8 mouse cellular contexts compared by ENCODE assay signal in genomic region chr11:120550810-120551440, GRCm38 (mm10). TPM values are rescaled to one million over a fixed set of nuclear protein-coding genes. Genes with fewer than 3 reads are reported as not detected.
DNase-seq lines count a peak whose midpoint lies in the region; ATAC-seq and TF ChIP-seq lines count a peak whose summit lies in the region.

Ppp1r27 (minus strand) TSS chr11:120551132.

- peak within 1 kb of the TSS; percentile 57 to 81 (median 75) for H3K4me3 ChIP-seq in CH12.LX (replicated peaks in 1 of 3; ENCODE audit: low read depth in 2 of 3, low read length in 2 of 3, poor library complexity in 1 of 3)
- H3K4me3 ChIP-seq in gastrocnemius, adult 2 months = peak within 1 kb of the TSS; percentile 96
- H3K4me3 ChIP-seq in liver, embryonic 12.5 days = peak within 1 kb of the TSS; percentile 79

- 89% methylated on average over 28 of the region's 28 CpGs for WGBS in liver, embryonic 12.5 days (ENCODE audit: insufficient replicate concordance)

- in situ Hi-C loops in CH12.LX (cut with MboI; ENCODE audit: low pct_ligation_motif_present, low pct_unique_long_range_greater_than_20kb, low sequenced_read_pairs) = no loop called here

- H3K4me2 ChIP-seq in CH12.LX (ENCODE audit: insufficient read depth, low read depth, poor library complexity, severe bottlenecking) = peak within 1 kb of the TSS; percentile 77
- H3K4me2 ChIP-seq in liver, embryonic 12.5 days = peak within 1 kb of the TSS; percentile 91

- TF ChIP-seq EP300 in CH12.LX (IDR thresholded peaks at IDR 0.05; ENCODE audit: low read length) = no peak

- no peaks in the 10 kb centered on the region for H3K9me3 ChIP-seq in CH12.LX (replicated peaks; ENCODE audit: low read length)
- no peaks in the 10 kb centered on the region for H3K9me3 ChIP-seq in liver, embryonic 12.5 days (replicated peaks)

- intact Hi-C loops in heart, postnatal 25 days (cut with DNase I) = no loop called here
- intact Hi-C loops in gastrocnemius, adult 2 months (cut with DNase I) = loop anchor here (1.0 kb wide), 1 partner anchor 21 kb away; no protein-coding TSS in a partner anchor

- H3K27me3 ChIP-seq in CH12.LX (replicated peaks) = no peaks in the 10 kb centered on the region
- H3K27me3 ChIP-seq in liver, embryonic 12.5 days (replicated peaks) = no peaks in the 10 kb centered on the region

- peak; percentile 88 for DNase-seq in heart, adult 11 months
- DNase-seq in heart, postnatal 25 days (ENCODE audit: low spot score) = no peak
- DNase-seq in CH12.LX (ENCODE audit: extremely low read depth) = no peak
- peak; percentile 84 for DNase-seq in gastrocnemius, adult 2 months
- DNase-seq in urinary bladder, postnatal 25 days (ENCODE audit: low spot score) = no peak
- DNase-seq in right cerebral cortex, postnatal 25 days = no peak
- no peak for DNase-seq in right cerebral cortex, postnatal 14 days

- H3K36me3 ChIP-seq in CH12.LX (replicated peaks in 1 of 2; ENCODE audit: control insufficient read depth in 1 of 2, insufficient read depth in 1 of 2, low read length in 1 of 2) = peaks cover 0 to 33% of the 10 kb centered on the region in 2 experiments
- H3K36me3 ChIP-seq in liver, embryonic 12.5 days = no peaks in the 10 kb centered on the region

- ATAC-seq in liver, embryonic 12.5 days = no peak

- dilution Hi-C loops in CH12.LX (cut with MboI; ENCODE audit: extremely low pct_ligation_motif_present, extremely low pct_unique_long_range_greater_than_20kb, low sequenced_read_pairs) = no loop called here

- no peaks in the 10 kb centered on the region for H3K79me2 ChIP-seq in CH12.LX (replicated peaks; ENCODE audit: control insufficient read depth, extremely low read depth, insufficient read depth, poor library complexity, severe bottlenecking)

- peaks cover 16 to 28% of the 10 kb centered on the region in 2 experiments for H3K4me1 ChIP-seq in CH12.LX (ENCODE audit: control insufficient read depth in 1 of 2, insufficient read depth in 2 of 2)
- peaks cover 38% of the 10 kb centered on the region for H3K4me1 ChIP-seq in liver, embryonic 12.5 days

- peak within 1 kb of the TSS; percentile 81 for H3K9ac ChIP-seq in CH12.LX (ENCODE audit: insufficient read depth, low read depth)
- peak within 1 kb of the TSS; percentile 94 for H3K9ac ChIP-seq in liver, embryonic 12.5 days

- TF ChIP-seq CTCF in CH12.LX (conservative IDR thresholded peaks at IDR 0.05 in 1 of 2, IDR thresholded peaks at IDR 0.05 in 1 of 2; ENCODE audit: low read depth in 2 of 2, low read length in 2 of 2) = no peak
- TF ChIP-seq CTCF in gastrocnemius, adult 2 months (IDR thresholded peaks at IDR 0.05) = no peak

- H3K27ac ChIP-seq in CH12.LX (ENCODE audit: insufficient read depth, low read depth) = no peak within 1 kb of the TSS
- H3K27ac ChIP-seq in gastrocnemius, adult 2 months = peak within 1 kb of the TSS; percentile 99
- H3K27ac ChIP-seq in liver, embryonic 12.5 days = peak within 1 kb of the TSS; percentile 94

- no peak for TF ChIP-seq POLR2A in CH12.LX (IDR thresholded peaks at IDR 0.05; ENCODE audit: low read depth, low read length)

- TF ChIP-seq RAD21 in CH12.LX (IDR thresholded peaks at IDR 0.05; ENCODE audit: low read depth, low read length) = no peak

TF ChIP-seq in CH12.LX, 34 proteins besides CTCF, POLR2A, EP300 and RAD21:
- TF ChIP-seq CHD2 (IDR thresholded peaks at IDR 0.05; ENCODE audit: low read length) (no peak), GABPA (IDR thresholded peaks at IDR 0.05; ENCODE audit: insufficient replicate concordance, low read depth, low read length) (no peak), NELFE (IDR thresholded peaks at IDR 0.05; ENCODE audit: low read depth, low read length) (no peak), ELF1 (IDR thresholded peaks at IDR 0.05; ENCODE audit: low read depth, low read length) (no peak), SMC3 (IDR thresholded peaks at IDR 0.05; ENCODE audit: low read depth, low read length) (no peak), MAX (IDR thresholded peaks at IDR 0.05; ENCODE audit: low read length) (no peak), KAT2A (IDR thresholded peaks at IDR 0.05; ENCODE audit: insufficient replicate concordance, low read length) (no peak), SIN3A (IDR thresholded peaks at IDR 0.05; ENCODE audit: low read length) (no peak), BHLHE40 (IDR thresholded peaks at IDR 0.05; ENCODE audit: low read depth, low read length) (no peak), UBTF (IDR thresholded peaks at IDR 0.05; ENCODE audit: low read depth, low read length) (no peak), HCFC1 (IDR thresholded peaks at IDR 0.05; ENCODE audit: low read depth, low read length) (no peak), RCOR1 (conservative IDR thresholded peaks at IDR 0.05; ENCODE audit: low read depth, low read length) (no peak), USF2 (conservative IDR thresholded peaks at IDR 0.05; ENCODE audit: low read depth, low read length) (no peak), NRF1 (IDR thresholded peaks at IDR 0.05; ENCODE audit: low read depth, low read length) (no peak), MYC (IDR thresholded peaks at IDR 0.05; ENCODE audit: low read depth, low read length) (no peak), JUND (conservative IDR thresholded peaks at IDR 0.05; ENCODE audit: low read depth, low read length) (no peak), PAX5 (IDR thresholded peaks at IDR 0.05; ENCODE audit: low read length) (no peak), IRF4 (IDR thresholded peaks at IDR 0.05; ENCODE audit: low read depth, low read length) (no peak)

RNA-seq across cellular contexts. Expression of gene Ppp1r27, which starts in this region (rescaled TPM):
- not detected for total RNA-seq in heart, postnatal 25 days (2021)
- total RNA-seq in CH12.LX (2012; rRNA removed) (not detected in 2 replicates), CH12.LX (2014; rRNA removed) (not detected in 2 replicates)
- not detected in 2 replicates for polyA plus RNA-seq in CH12.LX (2012; ENCODE audit: insufficient read length, low read depth)
- 100 to 1,000 TPM; 188 to 418 TPM for total RNA-seq in gastrocnemius, adult 2 months (2021)
- polyA plus RNA-seq in liver, embryonic 12.5 days (2016; fragmentation: Nextera tagmentation; extraction: Ambion mirVana) = not detected in 2 replicates

Comparison
In these comparisons a context has a peak if more than half of its experiments do, and no peak if none do; other contexts are left out.
1. RNA of gene Ppp1r27 (total RNA-seq): 188 to 418 TPM in gastrocnemius, adult 2 months; not detected in heart, postnatal 25 days and not detected in CH12.LX; every median in the first group is over 100 times any median in the second.
2. DNase-seq: peak in heart, adult 11 months (single experiment) and gastrocnemius, adult 2 months (single experiment); none in heart, postnatal 25 days (single experiment), CH12.LX (single experiment), urinary bladder, postnatal 25 days (single experiment), right cerebral cortex, postnatal 25 days (single experiment) and right cerebral cortex, postnatal 14 days (single experiment).
3. Peak in every context shown above with its lines, with median percentiles within 50 percentile points of each other: H3K4me3 ChIP-seq.